Mouse (Mus musculus) hematopoietic stem cell, adult 5-6 weeks (primary cell): ENCODE measurements at regions not wholly inside any gene's neighbourhood (a gene's known extent, or its start where the extent isn't known, plus 50 kb on each side); places are given as distances from the start of the nearest gene placed in this dataset.

Source experiments
- ATAC-seq, 2 experiments: fragments of 125-278 bp in 1 of 2; replicated peaks in 1 of 2; 2 replicates each; pipeline ENCODE4 v1.8.0; 2016 to 2017; ENCODE audit warnings: inconsistent platforms in 2 of 2, mild to moderate bottlenecking in 2 of 2, moderate number of reproducible peaks in 2 of 2, low read depth in 1 of 2, moderate TSS enrichment in 1 of 2; ENCODE audit not compliant: low FRiP score in 2 of 2, poor library complexity in 2 of 2, severe bottlenecking in 2 of 2, insufficient read depth in 1 of 2, low TSS enrichment in 1 of 2

DNA sequence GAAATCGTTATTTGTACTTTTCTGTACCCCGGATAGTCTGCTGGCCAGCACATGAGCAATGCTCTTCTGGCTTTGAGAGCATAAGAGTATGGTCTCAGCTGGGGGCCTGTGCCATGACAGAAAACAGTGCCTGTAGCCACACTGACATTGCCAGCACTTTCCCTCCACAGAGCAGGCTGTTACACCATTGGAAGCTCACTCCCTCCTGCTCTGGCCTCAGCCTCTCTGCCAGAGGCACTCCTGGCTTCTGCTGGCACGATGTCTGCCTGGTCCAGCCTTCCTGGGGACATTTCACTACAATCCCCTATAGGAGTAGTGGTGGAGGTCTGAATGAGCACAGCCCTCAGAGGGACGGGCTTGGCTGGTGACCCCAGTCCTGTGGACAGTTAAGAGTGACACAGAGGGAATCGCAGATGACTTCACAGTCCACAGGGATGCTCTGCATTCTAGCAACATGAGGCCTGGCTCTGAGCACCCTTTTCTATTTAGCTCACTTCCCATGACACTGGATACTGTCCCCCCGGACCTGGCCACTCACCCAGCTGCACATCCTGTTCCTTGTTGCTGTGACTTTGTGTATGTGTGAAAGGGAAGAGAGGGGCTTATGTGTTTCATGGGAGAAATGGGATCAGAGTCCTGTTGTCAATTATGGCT lies 100.9 kb downstream of the Gas1 start:
- no peak for ATAC-seq

DNA sequence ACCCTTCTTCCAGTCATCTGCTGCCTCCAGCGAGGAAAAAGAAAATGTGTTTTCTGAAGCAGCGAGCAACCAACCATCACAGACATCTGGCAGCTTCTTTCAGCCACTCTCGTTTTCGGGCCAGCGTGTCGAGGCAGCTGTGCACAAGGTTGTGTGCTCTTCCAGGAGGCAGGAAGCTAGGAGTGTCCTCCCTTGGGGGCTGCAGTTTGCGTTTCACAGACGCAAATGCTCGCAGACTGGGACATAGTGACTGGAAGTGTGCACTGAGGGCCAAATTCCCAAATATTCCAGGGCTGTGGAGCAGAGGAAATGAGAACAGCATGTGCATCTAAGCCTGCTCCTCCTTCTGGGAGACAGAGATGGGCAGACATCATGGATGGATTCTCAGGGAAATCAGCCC lies 105.6 kb downstream of the Gas1 start:
- no peak for ATAC-seq

GRCm38 (mm10) chr13:60069196-60069595 lies 108.0 kb downstream of the Gas1 start:
- ATAC-seq, result no peak

- no peak for ATAC-seq
Measured at GRCm38 (mm10) chr13:60067325-60067724, 109.8 kb downstream of the Gas1 start.

DNA sequence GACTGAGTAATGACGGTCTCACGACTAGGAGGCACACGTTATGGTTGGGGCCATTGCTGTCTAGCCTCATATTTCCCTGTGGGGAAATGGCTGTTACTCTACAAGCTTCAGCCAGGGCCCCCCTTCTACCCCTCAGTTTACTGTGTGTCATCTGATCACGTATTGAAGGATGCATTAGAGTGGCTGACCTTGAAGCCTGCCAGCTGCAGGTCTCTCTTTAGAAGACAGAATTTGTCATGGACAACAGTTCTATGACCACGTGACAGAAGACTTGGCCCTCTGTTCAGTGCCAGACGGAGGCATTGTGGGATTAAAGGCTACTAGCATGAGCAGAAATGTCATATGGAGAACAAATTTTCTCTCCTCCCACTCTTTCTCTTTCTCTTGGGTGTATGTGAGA lies 115.6 kb downstream of the Gas1 start:
- ATAC-seq, result no peak

DNA sequence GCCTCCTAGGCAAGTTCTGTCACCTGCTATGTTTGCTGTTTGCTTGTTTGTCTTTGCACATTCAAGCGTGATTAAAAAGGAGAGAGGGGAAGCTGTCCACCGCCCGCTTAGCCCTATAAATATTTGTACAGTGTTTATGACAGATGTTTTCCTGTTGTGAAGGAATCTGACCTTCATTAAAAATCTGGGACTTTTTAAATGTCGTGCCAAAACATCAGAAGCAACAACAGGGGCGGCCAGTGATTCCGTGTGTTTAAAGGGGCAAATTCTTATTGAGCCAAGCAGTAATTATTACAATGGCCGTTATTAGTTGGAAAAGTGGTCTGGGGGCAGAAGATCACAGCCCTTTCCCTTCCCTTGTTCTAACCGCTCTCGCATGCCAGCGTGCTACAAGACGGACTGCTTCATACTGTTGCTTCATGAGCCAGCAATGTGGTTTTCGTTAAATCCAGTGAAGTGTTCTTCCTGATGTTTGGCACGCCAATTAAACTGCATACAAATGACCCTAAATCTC lies 119.3 kb downstream of the Gas1 start:
- no peak for ATAC-seq

GRCm38 (mm10) chr13:60054531-60054930 lies 122.6 kb downstream of the Gas1 start:
- no peak for ATAC-seq

- no peak for ATAC-seq
Measured at GRCm38 (mm10) chr13:60054081-60054480, 123.1 kb downstream of the Gas1 start.

DNA sequence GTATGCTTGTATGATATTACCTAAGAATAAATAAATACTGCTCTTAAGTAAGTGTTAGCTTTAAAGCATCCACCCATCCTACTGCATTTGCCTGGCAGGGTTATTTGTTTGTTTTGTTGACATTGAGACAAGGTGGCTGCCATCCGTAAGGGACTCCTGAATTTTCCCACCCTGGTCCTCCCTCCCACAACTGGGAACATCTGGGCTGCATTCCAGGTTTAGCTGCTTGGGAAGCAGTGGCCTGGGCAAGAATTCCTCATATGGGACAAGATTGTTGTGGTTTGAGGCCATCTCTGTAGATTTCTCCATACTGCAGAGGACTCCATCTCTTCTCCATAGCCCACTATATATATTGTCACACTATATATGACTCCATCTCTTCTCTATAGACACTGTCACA lies 125.3 kb downstream of the Gas1 start:
- no peak for ATAC-seq

GRCm38 (mm10) chr13:60050799-60051580 lies 126.2 kb downstream of the Gas1 start:
- no peak for ATAC-seq

GRCm38 (mm10) chr13:60049703-60050102 lies 127.5 kb downstream of the Gas1 start:
- ATAC-seq, result no peak

DNA sequence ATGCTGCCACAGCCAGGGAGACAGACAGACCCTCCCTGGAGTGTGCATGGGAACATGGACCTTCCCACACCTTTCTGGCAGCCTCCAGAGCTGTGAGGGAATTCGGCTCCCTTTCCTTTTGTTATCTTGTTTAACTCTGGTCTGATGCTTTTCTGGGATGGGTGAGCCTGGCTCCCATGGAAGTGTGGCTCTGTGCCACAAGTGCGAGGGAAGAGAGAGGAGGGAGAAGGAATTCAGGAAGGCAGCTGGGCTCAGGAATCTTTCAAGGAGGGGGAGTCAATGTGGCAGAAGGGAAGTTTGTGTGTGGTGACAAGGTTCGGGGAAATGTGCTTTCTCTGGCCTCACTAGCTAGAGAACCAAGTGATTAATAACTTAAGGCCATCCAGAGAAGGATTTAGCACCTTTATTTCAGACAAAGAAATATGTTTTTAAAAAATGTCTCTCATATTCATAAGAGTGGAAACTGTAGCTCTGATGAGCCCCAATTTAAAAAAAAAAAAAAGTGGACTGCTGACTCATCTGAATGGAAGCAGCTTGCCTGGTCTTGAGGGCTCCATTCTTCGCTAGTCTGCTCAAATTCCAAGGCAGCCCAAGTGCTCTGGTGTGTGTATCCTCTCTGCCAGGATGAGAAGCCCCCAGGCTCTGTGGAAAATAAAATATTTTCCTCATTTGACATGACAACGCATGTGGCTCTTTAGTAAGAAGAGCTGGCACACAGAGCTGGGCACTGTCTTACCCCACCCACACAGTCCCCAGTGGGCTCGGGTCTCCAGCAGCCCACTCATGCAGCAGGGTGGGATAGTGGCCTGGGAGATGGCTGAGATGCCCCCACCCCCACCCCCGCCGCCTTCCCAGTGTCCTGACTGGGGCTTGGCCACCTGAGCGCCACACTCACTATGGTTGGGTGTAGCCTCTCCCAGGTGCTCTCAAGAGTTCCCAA lies 129.1 kb downstream of the Gas1 start:
- no peak for ATAC-seq

DNA sequence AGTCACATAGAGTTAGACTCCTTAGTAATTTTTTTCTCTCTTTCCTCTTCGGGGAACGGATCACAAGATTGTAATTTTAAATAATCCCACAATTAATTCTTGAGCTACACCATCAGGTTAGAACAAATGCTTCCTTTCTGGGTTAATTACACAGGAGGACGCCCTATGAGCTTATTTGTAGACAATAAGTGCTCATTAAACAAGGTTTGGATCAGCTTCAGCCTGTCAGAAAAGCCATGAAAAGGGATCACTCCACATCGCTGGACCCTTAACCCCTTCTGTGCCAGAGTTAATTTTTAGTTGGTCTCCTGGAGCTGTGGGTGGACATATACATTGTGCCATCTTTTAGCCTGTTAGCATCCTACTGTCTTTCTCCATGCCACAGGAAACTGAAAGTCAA lies 131.4 kb downstream of the Gas1 start:
- ATAC-seq, result no peak

GRCm38 (mm10) chr13:60044876-60045275 lies 132.3 kb downstream of the Gas1 start:
- ATAC-seq, result no peak

DNA sequence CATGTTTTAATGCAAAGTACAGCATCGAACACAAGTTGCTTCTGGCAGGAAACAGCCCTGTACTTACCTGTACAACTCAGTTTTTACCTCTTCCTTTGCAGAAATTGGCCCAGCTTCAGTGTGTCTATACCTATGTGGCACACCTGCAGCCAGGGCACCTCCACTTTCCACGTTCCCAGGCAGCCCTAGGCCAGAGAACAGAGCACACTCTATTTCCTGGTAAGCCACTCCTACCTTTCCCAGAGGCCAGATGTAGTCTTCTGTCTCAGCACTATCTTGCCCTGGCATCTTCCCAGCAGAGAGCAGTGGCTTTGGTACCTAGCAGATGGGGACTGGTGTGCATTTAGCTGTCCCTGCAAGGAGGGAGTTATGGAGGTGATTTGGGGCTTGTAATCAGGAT lies 134.7 kb downstream of the Gas1 start:
- ATAC-seq, result no peak

- ATAC-seq, result no peak
Measured at GRCm38 (mm10) chr13:60035536-60036130, 141.5 kb downstream of the Gas1 start.

- no peak for ATAC-seq
Measured at GRCm38 (mm10) chr13:60033116-60033515, 144.0 kb downstream of the Gas1 start.
